Mouse (Mus musculus): ENCODE measurements around the gene Gnb3.
"Not testable (repeated sequence)": the region's sequence is repeated elsewhere in the genome, so short reads cannot be mapped to it uniquely, and the experiment has no call there.

The Gnb3 gene

GRCm38 (mm10) chr6:124803061-124803460, 37.0 kb downstream of the Gnb3 start:
- DNase-seq (ENCODE audit: low spot score in 2 of 2): no peak

GRCm38 (mm10) chr6:124802400-124802799, 37.7 kb downstream of the Gnb3 start:
- DNase-seq (ENCODE audit: low spot score in 2 of 2): not testable (repeated sequence)

GRCm38 (mm10) chr6:124796200-124796599, 43.9 kb downstream of the Gnb3 start:
- DNase-seq (ENCODE audit: low spot score in 2 of 2): no peak

GRCm38 (mm10) chr6:124795781-124796180, 44.3 kb downstream of the Gnb3 start:
- no peak for DNase-seq (ENCODE audit: low spot score in 2 of 2)

- DNase-seq (ENCODE audit: low spot score in 2 of 2): no peak
Observed at GRCm38 (mm10) chr6:124791911-124792310, 48.2 kb downstream of the Gnb3 start.

GRCm38 (mm10) chr6:124790121-124790520, 50.0 kb downstream of the Gnb3 start:
- no peak for DNase-seq (ENCODE audit: low spot score in 2 of 2)

GRCm38 (mm10) chr6:124789519-124789918, 50.6 kb downstream of the Gnb3 start:
- no peak for DNase-seq (ENCODE audit: low spot score in 2 of 2)

GRCm38 (mm10) chr6:124787722-124788121, 52.4 kb downstream of the Gnb3 start:
- no peak for DNase-seq (ENCODE audit: low spot score in 2 of 2)

- DNase-seq (ENCODE audit: low spot score in 2 of 2): no peak
Observed at GRCm38 (mm10) chr6:124786756-124787420, 53.2 kb downstream of the Gnb3 start.

Data from right cerebral cortex, postnatal 10 days (tissue).